Mouse (Mus musculus): Measurements from ENCODE around the gene Kcnj8. TPM values are rescaled to one million over a fixed set of nuclear protein-coding genes. Genes with fewer than 3 reads are reported as not detected.
A peak's percentile ranks its signal among the peaks of the same experiment; 100 is the strongest.
"Not testable (repeated sequence)": the region's sequence is repeated elsewhere in the genome, so short reads cannot be mapped to it uniquely, and the experiment has no call there.

The Kcnj8 gene
- polyA plus RNA-seq, 1 experiment from 2014 or later: 14.8 TPM

DNA sequence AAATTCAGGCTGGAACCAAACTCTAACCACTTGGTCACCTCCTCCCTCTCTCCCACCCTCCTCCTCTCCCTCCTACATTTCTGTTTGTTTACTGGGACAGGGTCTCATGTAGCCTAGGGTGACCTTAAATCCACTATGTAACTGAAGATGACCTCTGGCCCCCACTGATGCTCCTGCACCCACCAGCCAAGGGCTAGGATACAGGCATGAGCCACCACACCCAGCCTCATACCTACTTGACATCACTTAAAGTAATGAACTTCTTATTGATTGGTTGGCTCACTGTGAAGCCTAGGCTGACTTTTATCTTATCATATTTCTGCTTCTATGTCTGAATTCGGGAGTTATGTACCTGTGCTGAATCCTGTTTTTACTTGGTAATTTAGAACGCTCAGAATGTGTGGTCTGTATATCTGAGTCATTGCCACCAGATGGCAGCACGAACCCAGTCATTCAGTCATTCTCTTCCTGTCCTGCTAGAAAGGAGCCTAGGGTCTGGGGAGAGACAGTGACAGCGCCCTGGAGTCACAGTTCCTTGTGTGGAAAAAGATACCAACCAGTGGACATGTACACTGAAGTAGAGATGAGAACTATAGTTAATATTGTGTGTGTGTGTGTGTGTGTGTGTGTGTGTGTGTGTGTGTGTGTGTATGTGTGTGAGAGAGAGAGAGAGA is 46.6 kb downstream of the Kcnj8 start:
- Histone ChIP-seq H3K9ac (ENCODE audit: low read depth, low read length) (no peak overlapping the region), H3K9me3 (ENCODE audit: control insufficient read depth, low read length) (no peaks in the 10 kb centered on the region), H3K36me3 (ENCODE audit: control insufficient read depth, insufficient read depth, low read length) (no peaks in the 10 kb centered on the region), H3K27ac (ENCODE audit: low read depth, low read length) (no peak overlapping the region), H3K4me3 (ENCODE audit: low read length) (no peak overlapping the region), H3K4me1 (ENCODE audit: control insufficient read depth, insufficient read depth, low read depth, low read length) (no peaks in the 10 kb centered on the region), H3K27me3 (replicated peaks; ENCODE audit: control insufficient read depth, insufficient read depth, low read length) (no peaks in the 10 kb centered on the region), H3K4me2 (ENCODE audit: low read length) (no peak overlapping the region)
- ATAC-seq: peak; percentile 92
- WGBS: 11% methylated on average over 4 of the region's 4 CpGs

GRCm38 (mm10) chr6:142521591-142522110 is 49.8 kb downstream of the Kcnj8 start:
- Histone ChIP-seq H3K9me3 (ENCODE audit: control insufficient read depth, low read length) (no peaks in the 10 kb centered on the region), H3K4me3 (ENCODE audit: low read length) (no peak overlapping the region), H3K27ac (ENCODE audit: low read depth, low read length) (no peak overlapping the region), H3K36me3 (ENCODE audit: control insufficient read depth, insufficient read depth, low read length) (no peaks in the 10 kb centered on the region), H3K9ac (ENCODE audit: low read depth, low read length) (no peak overlapping the region), H3K4me1 (ENCODE audit: control insufficient read depth, insufficient read depth, low read depth, low read length) (no peaks in the 10 kb centered on the region), H3K27me3 (replicated peaks; ENCODE audit: control insufficient read depth, insufficient read depth, low read length) (no peaks in the 10 kb centered on the region), H3K4me2 (ENCODE audit: low read length) (no peak overlapping the region)
- 81% methylated on average over 12 of the region's 12 CpGs for WGBS
- ATAC-seq: no peak

DNA sequence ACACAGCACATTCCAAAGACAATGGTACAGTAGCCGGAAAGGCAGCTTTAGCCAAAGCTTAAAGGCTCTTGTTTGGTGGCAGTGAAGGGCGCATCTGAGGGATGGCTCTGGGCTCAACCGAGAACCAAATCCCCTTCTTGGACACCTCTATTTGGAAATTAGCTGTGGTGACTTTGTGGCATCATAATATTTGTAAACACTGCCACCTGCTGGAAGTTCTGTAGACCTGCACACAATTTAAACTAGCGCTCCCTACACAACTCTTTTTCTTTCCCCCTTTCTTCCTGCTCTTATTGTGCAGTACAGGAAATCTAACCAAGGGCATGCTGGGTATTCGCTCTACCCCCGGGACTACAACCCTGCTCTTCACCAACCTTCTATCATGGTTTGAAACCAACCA is 52.3 kb downstream of the Kcnj8 start:
- Histone ChIP-seq H3K9ac (ENCODE audit: low read depth, low read length) (no peak overlapping the region), H3K4me3 (ENCODE audit: low read length) (no peak overlapping the region), H3K9me3 (ENCODE audit: control insufficient read depth, low read length) (no peaks in the 10 kb centered on the region), H3K4me2 (ENCODE audit: low read length) (no peak overlapping the region), H3K27ac (ENCODE audit: low read depth, low read length) (no peak overlapping the region), H3K36me3 (ENCODE audit: control insufficient read depth, insufficient read depth, low read length) (no peaks in the 10 kb centered on the region), H3K4me1 (ENCODE audit: control insufficient read depth, insufficient read depth, low read depth, low read length) (no peaks in the 10 kb centered on the region), H3K27me3 (replicated peaks; ENCODE audit: control insufficient read depth, insufficient read depth, low read length) (no peaks in the 10 kb centered on the region)
- 16% methylated on average over 6 of the region's 6 CpGs for WGBS
- peak; percentile 65 for ATAC-seq

- not testable (repeated sequence) for H3K4me3 ChIP-seq (ENCODE audit: low read length); H3K4me2 ChIP-seq (ENCODE audit: low read length); ATAC-seq; H3K36me3 ChIP-seq (ENCODE audit: control insufficient read depth, insufficient read depth, low read length); H3K4me1 ChIP-seq (ENCODE audit: control insufficient read depth, insufficient read depth, low read depth, low read length); H3K27ac ChIP-seq (ENCODE audit: low read depth, low read length); H3K27me3 ChIP-seq (replicated peaks; ENCODE audit: control insufficient read depth, insufficient read depth, low read length); H3K9ac ChIP-seq (ENCODE audit: low read depth, low read length); H3K9me3 ChIP-seq (ENCODE audit: control insufficient read depth, low read length)
- 76% methylated on average over 8 of the region's 9 CpGs for WGBS
Measured at GRCm38 (mm10) chr6:142515379-142515778, 56.0 kb downstream of the Kcnj8 start.

- WGBS: 5% methylated on average over 10 of the region's 10 CpGs
- Histone ChIP-seq H3K27me3 (replicated peaks; ENCODE audit: control insufficient read depth, insufficient read depth, low read length) (peaks cover 2% of the 10 kb centered on the region), H3K4me1 (ENCODE audit: control insufficient read depth, insufficient read depth, low read depth, low read length) (no peaks in the 10 kb centered on the region), H3K4me2 (ENCODE audit: low read length) (no peak overlapping the region), H3K9me3 (ENCODE audit: control insufficient read depth, low read length) (no peaks in the 10 kb centered on the region), H3K4me3 (ENCODE audit: low read length) (no peak overlapping the region), H3K9ac (ENCODE audit: low read depth, low read length) (no peak overlapping the region), H3K36me3 (ENCODE audit: control insufficient read depth, insufficient read depth, low read length) (no peaks in the 10 kb centered on the region), H3K27ac (ENCODE audit: low read depth, low read length) (no peak overlapping the region)
- ATAC-seq: no peak
Measured at GRCm38 (mm10) chr6:142514912-142515311, 56.5 kb downstream of the Kcnj8 start.

Other genes with a start within 250 kb of the Kcnj8 start
- gene Slco1a5, start 248.6 kb downstream of the Kcnj8 start, polyA plus RNA-seq (2015; fragmentation: Nextera tagmentation; extraction: Ambion mirVana): 0.41 and 0.57 TPM in 2 replicates
- 18.3 and 20.1 TPM in 2 replicates for gene Pyroxd1, start 226.0 kb downstream of the Kcnj8 start, polyA plus RNA-seq (2015; fragmentation: Nextera tagmentation; extraction: Ambion mirVana)
- 19.5 and 23.1 TPM in 2 replicates for gene Recql, start 184.5 kb downstream of the Kcnj8 start, polyA plus RNA-seq (2015; fragmentation: Nextera tagmentation; extraction: Ambion mirVana)
- 68.6 and 75.9 TPM in 2 replicates for gene Golt1b, start 184.4 kb downstream of the Kcnj8 start, polyA plus RNA-seq (2015; fragmentation: Nextera tagmentation; extraction: Ambion mirVana)
- gene Spx, start 158.2 kb downstream of the Kcnj8 start, polyA plus RNA-seq (2015; fragmentation: Nextera tagmentation; extraction: Ambion mirVana): 2.4 and 4.9 TPM in 2 replicates
- gene Gys2, start 98.5 kb downstream of the Kcnj8 start, polyA plus RNA-seq (2015; fragmentation: Nextera tagmentation; extraction: Ambion mirVana): 0.08 and 0.09 TPM in 2 replicates
- 534 and 590 TPM in 2 replicates for gene Ldhb, start 63.7 kb downstream of the Kcnj8 start, polyA plus RNA-seq (2015; fragmentation: Nextera tagmentation; extraction: Ambion mirVana)
- 2.8 and 4.3 TPM in 2 replicates for gene Abcc9, start 130.7 kb upstream of the Kcnj8 start, polyA plus RNA-seq (2015; fragmentation: Nextera tagmentation; extraction: Ambion mirVana)
- 182 and 193 TPM in 2 replicates for gene Cmas, start 185.1 kb upstream of the Kcnj8 start, polyA plus RNA-seq (2015; fragmentation: Nextera tagmentation; extraction: Ambion mirVana)
- gene Sult6b2, start 232.9 kb upstream of the Kcnj8 start, polyA plus RNA-seq (2015; fragmentation: Nextera tagmentation; extraction: Ambion mirVana): 0.10 and 0.19 TPM in 2 replicates

Data from hindbrain, embryonic 16.5 days (tissue).